Mouse (Mus musculus): Measurements from ENCODE around the gene Dcxr.

DNA sequence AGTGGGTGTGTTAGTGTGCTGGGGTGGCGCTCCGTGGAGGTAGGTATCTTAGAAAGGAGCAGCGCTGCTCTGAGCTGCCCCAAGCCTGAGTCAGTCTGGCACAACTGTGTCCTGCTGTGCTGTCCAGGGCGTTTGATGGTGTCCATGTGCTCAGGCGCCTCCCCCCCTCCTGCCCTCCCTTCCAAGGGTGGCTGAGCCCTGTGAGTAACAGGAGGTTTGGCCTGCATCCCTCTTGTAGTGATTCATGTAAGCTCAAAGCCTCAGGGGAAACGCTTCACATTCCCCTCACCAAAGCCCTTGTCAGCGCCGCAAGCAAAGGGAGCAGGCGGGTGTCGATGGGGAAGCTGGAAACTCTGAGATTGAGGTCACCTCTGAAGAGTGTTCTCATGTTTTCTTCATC is 29.3 kb downstream of the Dcxr start:
- TF ChIP-seq POLR2A (IDR thresholded peaks at IDR 0.05; ENCODE audit: borderline replicate concordance, extremely low read depth, low read depth, low read length), result no peak
- TF ChIP-seq CTCF (IDR thresholded peaks at IDR 0.05; ENCODE audit: insufficient read depth, low read length), result no peak

All from lung, adult 2 months (tissue).